Mouse (Mus musculus): ENCODE measurements at regions not wholly inside any gene's neighbourhood (a gene's known extent, or its start where the extent isn't known, plus 50 kb on each side); places are given as distances from the start of the nearest gene placed in this dataset.

- DNase-seq: no peak
Measured at GRCm38 (mm10) chr8:103148013-103148412, 362.6 kb upstream of the Cdh11 start.

- DNase-seq: no peak
Measured at GRCm38 (mm10) chr8:103148447-103148846, 363.0 kb upstream of the Cdh11 start.

GRCm38 (mm10) chr8:103166623-103167316 lies 381.3 kb upstream of the Cdh11 start:
- no peak for DNase-seq

- DNase-seq: no peak
Measured at GRCm38 (mm10) chr8:103173313-103173712, 387.9 kb upstream of the Cdh11 start.

- DNase-seq: no peak
Measured at GRCm38 (mm10) chr8:103173803-103174429, 388.5 kb upstream of the Cdh11 start.

GRCm38 (mm10) chr8:103180661-103181060 lies 395.2 kb upstream of the Cdh11 start:
- DNase-seq: no peak

- DNase-seq: no peak
Measured at GRCm38 (mm10) chr8:103188720-103189498, 403.5 kb upstream of the Cdh11 start.

- DNase-seq: no peak
Measured at GRCm38 (mm10) chr8:103198251-103198650, 412.8 kb upstream of the Cdh11 start.

GRCm38 (mm10) chr8:103199696-103200615 lies 414.5 kb upstream of the Cdh11 start:
- no peak for DNase-seq

GRCm38 (mm10) chr8:103203710-103204109 lies 418.3 kb upstream of the Cdh11 start:
- DNase-seq: no peak

GRCm38 (mm10) chr8:103214606-103215005 lies 429.2 kb upstream of the Cdh11 start:
- no peak for DNase-seq

- DNase-seq: no peak
Measured at GRCm38 (mm10) chr8:103230741-103231475, 445.5 kb upstream of the Cdh11 start.

GRCm38 (mm10) chr8:103234374-103234773 lies 448.9 kb upstream of the Cdh11 start:
- DNase-seq: no peak

- no peak for DNase-seq
Measured at GRCm38 (mm10) chr8:103235614-103236013, 450.2 kb upstream of the Cdh11 start.

GRCm38 (mm10) chr8:103238456-103238970 lies 453.1 kb upstream of the Cdh11 start:
- DNase-seq: no peak

GRCm38 (mm10) chr8:103244169-103244568 lies 458.7 kb upstream of the Cdh11 start:
- no peak for DNase-seq

GRCm38 (mm10) chr8:103244658-103245057 lies 459.2 kb upstream of the Cdh11 start:
- no peak for DNase-seq

- DNase-seq: no peak
Measured at GRCm38 (mm10) chr8:103245864-103246263, 460.4 kb upstream of the Cdh11 start.

GRCm38 (mm10) chr8:103261236-103261635 lies 475.8 kb upstream of the Cdh11 start:
- no peak for DNase-seq

- DNase-seq: no peak
Measured at GRCm38 (mm10) chr8:103270035-103270434, 484.6 kb upstream of the Cdh11 start.

- no peak for DNase-seq
Measured at GRCm38 (mm10) chr8:103270815-103271553, 485.5 kb upstream of the Cdh11 start.

All from cerebellum, postnatal 25 days (tissue).